Mouse (Mus musculus) T-helper 2 cell (primary cell): ENCODE measurements at regions not wholly inside any gene's neighbourhood (a gene's known extent, or its start where the extent isn't known, plus 50 kb on each side); places are given as distances from the start of the nearest gene placed in this dataset.

ENCODE experiments used
- in situ Hi-C: fragments of 300-600 bp; cut with MboI, MseI; formaldehyde crosslinking; loops from one replicate; pipeline ENCODE4 v1.15.1; 2025; ENCODE audit warnings: high pct_unique_total_duplicates

GRCm38 (mm10) chr2:123267036-123267435, 502.0 kb downstream of the Sqor start:
- in situ Hi-C loops: loop anchor here (25.0 kb wide), 1 partner anchor 1495 kb away; no protein-coding TSS in a partner anchor

- in situ Hi-C loops: loop anchor here (25.0 kb wide), 1 partner anchor 1487 kb away; no protein-coding TSS in a partner anchor
Observed at GRCm38 (mm10) chr2:123274866-123275735, 510.1 kb downstream of the Sqor start.

- in situ Hi-C loops: no loop called here
Observed at GRCm38 (mm10) chr2:123275736-123276330, 510.8 kb downstream of the Sqor start.

DNA sequence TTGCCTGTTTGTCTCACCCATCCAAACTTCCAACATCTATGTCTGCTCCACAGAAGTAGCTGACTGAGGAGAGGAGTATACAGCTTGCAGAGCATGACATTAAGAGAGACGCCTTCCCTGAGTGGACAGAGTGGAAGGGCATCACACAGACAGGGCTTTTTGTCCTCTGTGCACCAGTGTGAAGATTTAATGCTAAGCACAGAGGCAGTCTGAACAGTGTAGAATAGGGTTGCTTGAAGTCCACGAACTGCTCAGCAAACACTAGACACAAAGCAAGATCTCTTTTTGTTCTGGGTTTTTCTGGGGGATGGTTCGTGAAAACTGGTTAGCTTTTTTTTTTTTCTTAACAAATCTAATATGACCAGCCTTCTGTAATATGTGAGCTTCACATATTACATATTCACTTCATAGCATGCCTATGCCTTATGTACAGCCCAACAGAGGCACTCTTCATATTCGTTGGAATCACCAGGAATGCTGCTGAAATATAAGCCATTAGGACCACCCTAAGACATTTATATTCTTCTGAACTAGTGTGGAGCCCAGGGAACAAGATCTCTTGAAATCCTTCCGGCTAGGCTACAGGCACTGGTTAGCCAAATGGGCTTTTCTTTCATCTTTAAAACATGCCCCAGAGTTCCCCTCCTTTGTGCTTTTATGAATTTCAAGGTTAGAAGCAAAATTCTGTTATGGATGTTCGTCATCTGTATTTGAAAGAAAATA, 546.7 kb downstream of the Sqor start:
- in situ Hi-C loops: loop anchor here (5.0 to 10.0 kb wide), 2 partner anchors 1293 to 1896 kb away; no protein-coding TSS in a partner anchor

GRCm38 (mm10) chr2:123312277-123312617, 547.2 kb downstream of the Sqor start:
- in situ Hi-C loops: loop anchor here (5.0 to 10.0 kb wide), 2 partner anchors 1293 to 1895 kb away; no protein-coding TSS in a partner anchor

- in situ Hi-C loops: no loop called here
Observed at GRCm38 (mm10) chr2:123320448-123321097, 555.5 kb downstream of the Sqor start.

DNA sequence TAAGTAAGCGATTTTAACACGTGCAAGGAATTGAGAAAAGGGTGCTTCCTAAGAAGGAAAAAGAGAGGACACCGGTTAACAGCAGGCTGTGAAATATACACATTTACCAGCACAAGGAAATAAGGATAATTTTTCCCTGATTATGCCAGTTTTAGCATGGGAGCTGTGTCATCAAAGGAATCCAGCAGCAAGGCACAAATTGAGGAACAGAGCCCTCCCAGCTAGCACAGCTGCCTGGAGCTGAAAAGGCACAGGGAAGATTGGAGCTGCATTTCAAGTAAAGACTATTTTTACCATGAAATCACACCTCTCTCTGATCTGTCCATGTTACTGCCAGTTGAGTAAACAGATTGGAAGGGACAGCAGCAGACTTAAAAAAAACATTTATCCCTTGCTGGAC, 558.7 kb downstream of the Sqor start:
- in situ Hi-C loops: no loop called here

- in situ Hi-C loops: no loop called here
Observed at GRCm38 (mm10) chr2:123324896-123325295, 559.9 kb downstream of the Sqor start.

DNA sequence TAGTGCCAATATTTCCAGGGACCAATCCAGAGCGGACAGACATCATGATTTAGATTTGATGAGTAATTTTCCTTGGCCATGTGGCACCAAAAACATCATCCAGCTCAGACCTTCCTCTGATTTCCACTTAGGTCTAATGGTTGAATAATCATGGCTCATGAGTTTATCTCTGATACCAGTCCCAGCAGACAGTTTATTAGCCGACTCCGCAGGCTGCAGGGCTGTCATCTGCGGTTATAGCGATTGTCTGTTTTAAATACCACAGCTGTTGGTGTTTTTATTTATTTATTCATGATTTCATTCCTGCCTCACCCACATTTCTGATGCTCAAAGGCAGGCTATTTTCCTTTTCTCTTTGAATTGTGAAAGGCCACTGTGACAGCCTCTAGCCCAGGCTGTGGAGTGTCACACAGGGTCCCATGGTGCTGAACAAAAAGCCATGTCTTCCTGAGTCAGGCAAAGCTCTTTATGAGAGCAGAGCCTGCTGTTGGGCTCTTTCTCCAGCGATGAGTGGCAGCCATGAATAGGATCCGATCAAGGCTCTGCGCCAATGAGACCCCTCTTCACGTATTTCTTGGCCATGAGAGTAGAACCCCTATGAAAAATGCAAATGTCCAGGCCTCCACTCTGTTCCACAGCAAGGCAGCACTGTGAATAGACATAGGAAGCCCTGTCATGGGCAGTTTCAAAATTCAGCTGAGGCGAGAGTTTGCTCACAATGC, 584.7 kb downstream of the Sqor start:
- in situ Hi-C loops: no loop called here

DNA sequence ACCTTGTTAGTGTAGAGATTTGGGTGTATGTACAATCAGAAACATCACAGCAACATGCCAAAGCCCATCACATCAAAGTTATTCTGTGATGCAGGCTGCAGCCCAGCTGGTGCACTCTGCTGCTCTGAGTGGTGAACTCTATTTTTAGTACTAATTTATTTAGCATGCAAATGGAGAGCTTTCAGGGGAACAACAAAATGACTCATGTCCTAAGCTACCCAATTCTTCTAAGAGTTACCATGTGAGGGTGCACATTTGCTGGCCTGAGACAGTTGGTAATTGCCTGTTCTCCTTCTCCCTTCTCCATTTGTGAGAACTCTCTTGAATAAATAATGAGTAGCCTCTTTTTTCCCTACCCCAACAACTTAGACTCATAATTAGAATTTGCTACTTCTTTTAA, 599.2 kb downstream of the Sqor start:
- in situ Hi-C loops: no loop called here

DNA sequence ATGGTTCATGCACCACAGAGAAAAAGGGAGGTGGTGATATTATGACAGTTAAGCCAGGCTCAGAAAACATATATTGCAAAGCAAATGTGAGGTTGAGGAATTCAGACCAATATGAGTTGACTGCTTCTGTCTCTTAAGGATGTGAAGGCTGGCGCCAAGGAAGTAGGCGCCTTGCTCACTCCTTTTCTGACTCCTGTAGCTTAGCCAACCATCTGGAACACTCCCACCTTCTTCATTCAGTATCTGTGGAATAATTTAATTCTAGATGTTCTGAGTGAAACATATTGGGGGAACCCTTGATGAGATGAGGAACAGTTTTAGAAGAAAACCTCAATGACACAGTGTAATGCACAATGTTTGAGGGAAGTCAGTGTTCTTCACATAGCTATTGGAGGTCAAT, 601.5 kb downstream of the Sqor start:
- in situ Hi-C loops: no loop called here

DNA sequence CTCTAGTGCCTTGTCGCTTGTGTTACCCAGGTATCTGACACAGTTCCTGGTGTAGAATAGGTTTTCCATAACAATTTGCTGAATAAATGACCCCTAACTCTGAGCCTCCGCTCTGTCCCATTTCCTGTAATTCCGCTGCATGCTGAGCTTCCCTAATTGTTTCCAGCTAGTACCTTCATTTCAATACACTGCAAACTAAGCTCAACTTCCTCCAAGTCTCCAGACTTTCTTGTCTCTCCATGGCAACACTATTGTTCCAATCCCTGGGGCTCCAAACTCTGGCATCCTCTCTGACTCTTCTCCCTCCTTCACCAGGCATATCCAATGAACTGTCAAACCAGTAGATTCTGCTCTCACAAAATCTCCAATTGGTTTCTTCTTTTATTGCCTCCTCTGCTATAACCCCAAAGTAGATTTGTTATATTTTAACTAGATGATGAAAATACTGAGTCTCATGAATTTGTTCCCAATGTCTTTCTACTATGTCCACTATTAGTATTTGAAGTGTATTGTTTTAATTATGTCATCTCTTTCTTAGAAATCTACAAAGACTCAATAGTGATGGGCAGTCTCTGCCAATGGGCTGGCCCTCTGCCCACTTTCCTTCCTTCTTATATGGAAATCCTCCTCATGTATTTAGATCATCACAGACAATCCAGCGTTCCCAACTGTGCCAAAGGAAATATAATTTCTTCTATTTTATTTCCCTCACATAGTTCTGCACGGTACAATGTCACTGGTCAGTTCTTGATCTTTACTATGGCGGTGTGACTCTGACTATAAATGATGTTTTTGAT, 620.8 kb downstream of the Sqor start:
- in situ Hi-C loops: no loop called here

DNA sequence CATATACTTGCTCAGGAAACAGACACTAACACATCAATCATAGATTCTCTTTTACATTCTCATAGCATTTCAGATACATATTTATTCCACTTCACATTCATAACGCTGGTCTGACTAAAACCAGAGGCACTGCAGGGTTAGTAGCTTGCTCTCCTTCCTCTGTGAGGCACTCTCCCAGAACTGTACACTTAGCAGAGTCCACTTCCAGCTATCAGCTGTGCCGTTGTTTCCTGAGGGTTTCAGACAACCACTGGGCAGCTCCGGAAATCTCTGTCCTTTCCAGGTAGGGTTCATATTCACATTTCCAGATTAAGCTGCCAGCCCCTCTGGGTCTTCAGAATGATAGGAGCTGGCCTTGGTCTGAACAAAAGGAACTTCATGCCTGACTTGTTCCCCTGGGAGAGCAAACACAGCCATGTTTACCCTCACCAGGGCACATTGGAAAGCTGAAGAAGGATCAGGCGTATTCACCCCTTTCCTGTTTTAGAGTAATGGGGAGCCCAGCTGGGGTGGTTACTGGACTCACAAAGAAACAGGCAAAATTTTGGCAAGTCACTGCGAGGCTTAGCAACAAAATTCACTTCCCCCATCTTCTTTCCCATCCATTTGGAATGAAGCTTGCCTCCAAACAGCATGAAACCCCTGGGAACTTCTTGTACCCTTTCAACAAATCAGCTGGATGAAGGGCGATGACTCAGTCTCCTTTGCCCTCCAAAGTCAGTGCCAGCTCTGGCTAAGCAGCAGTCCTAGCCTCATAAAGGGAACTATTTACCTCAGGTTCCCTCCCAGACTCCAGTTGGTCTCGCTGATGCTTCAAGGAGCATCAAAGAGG, 622.0 kb downstream of the Sqor start:
- in situ Hi-C loops: no loop called here

DNA sequence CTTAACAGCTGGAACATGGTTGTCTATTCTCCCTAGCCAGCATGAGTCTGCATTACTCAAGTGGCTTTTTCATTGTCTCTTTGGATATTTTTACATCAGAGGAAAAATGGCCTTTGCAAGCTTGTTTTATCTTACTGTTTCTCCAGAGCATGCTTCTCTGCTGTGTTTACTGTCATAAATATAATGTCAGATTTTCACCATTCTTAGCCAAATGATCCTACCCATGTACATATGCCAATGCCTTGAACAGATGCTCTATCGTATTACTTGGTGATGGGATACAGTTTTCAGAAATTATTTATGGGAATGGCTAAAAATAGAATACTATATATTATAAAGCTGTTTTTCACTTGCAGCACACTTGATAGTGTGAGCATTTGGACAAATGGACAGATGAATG, 625.9 kb downstream of the Sqor start:
- in situ Hi-C loops: no loop called here

DNA sequence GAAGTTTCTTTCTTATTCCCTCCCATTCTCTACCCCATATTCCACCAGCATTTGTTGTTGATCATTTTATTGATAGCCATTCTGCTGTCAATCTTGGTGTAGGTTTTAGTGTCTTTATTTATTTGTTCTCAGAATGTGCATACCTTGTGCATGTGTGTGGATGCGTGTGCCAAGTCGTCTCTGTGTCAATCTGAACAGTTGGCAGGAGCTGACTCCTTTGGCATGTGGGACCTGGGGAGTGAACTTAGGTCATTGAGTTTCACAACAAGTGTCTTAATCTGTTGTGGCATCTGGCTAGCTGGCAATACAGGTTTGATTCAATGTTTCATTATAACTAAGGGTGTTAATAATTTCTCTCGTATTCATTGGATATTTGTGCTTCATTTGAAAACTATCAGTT, 629.3 kb downstream of the Sqor start:
- in situ Hi-C loops: no loop called here

DNA sequence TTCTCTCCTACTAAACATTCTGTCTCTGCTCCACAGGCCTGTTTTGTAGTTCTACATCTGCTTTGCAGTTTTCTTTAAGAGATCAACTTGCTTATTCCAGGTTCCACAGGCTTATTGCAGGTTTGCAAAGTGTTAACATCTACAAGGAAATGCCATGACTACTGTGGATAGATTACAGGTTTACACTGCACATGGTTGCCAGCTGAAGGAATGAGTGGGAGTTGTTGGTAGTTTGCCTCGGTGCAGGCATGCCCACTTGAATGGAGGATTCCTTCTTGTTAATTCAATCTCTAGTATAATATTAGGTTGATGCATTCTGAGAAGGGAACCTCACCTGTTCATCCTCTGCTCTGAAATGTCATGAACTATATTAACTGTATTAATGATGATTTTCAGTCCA, 632.5 kb downstream of the Sqor start:
- in situ Hi-C loops: no loop called here

GRCm38 (mm10) chr2:123401064-123401463, 636.0 kb downstream of the Sqor start:
- in situ Hi-C loops: no loop called here

- in situ Hi-C loops: no loop called here
Observed at GRCm38 (mm10) chr2:123409075-123409474, 644.0 kb downstream of the Sqor start.

GRCm38 (mm10) chr2:123458034-123458677, 631.6 kb upstream of the Sema6d start:
- in situ Hi-C loops: no loop called here
